Mouse (Mus musculus) testis, postnatal 10 days (tissue): Measurements from ENCODE around the gene Tmeff1.

Source experiments
- DNase-seq: peaks from one replicate; pipeline ENCODE4 v3.0.0; 2021; ENCODE audit warnings: low spot score

The Tmeff1 gene

DNA sequence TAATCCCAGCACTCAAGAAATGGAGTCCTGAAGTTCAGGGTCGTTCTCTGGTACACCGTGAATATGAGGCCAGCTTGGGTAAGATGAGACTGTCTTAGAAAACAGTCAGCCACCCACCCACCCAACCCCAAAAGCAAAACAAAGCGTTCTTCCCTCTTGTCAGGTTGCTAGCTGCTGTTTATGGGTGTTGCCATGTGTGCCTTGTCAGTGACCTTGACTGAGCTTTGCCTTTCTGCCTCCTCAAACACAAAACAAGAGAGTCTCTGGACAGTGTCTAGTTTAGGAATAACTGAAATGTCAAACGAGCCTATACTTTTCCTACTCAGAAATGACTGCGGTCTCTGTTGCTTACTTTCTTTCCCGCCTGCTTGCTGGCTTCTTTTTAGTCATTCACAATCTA, 37.3 kb downstream of the Tmeff1 start:
- DNase-seq, result no peak

DNA sequence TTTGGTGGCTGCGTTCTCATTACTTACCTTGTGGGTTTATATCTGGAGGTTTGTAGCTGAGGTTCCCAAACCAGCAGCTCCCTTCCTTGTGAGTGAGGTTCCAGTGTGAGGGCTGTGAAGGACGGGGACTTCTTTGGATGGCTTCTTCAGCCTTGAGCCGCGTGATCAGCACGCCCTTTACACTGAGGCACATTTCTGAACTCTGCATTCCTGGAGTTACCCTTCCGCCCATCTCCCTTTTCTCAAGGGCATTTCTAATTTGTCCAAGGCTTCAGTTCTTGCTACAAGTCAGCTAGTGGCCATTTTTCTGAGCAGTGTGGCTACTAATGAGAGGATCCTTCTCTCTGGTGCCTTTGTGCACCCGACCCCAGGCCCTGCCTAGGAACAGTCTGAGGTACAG, 38.0 kb downstream of the Tmeff1 start:
- no peak for DNase-seq

DNA sequence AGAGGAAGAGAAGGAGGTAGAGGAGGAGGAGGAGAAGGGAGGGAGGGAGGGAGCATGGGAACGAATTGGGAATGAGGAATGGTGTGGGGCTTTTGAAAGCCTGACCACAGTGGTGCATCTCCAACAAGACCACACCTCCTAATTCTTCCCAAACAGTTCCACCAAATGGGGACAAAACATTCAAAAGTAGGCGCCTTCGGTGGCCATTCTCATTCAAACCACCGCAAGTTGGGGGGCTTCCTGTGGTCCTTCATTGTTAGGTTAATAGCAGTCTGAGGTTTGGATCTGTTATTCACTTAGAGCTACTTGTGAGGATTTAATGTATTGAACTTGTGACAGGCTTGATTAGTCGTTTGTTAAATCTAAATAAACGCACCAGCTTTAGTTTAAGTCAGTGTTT, 40.0 kb downstream of the Tmeff1 start:
- no peak for DNase-seq

DNA sequence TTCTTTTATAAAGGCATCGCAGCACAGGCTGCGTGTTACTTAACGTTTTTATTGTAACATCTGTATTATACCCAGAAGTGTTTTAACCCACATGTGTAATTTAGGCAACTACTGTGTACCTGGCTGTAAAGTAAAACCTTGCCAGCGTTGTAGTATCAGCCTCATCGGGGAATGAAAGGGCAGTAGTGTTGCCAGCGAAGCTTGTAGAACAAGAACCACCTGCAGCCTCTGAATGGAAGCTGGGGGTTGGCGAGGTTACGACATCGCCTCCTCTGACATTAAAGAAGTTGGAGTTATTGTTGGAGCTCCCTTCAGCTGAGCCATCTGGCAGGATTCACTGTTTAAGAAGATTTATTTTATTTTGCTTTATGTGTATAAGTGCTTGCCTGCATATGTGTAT, 40.9 kb downstream of the Tmeff1 start:
- no peak for DNase-seq

DNA sequence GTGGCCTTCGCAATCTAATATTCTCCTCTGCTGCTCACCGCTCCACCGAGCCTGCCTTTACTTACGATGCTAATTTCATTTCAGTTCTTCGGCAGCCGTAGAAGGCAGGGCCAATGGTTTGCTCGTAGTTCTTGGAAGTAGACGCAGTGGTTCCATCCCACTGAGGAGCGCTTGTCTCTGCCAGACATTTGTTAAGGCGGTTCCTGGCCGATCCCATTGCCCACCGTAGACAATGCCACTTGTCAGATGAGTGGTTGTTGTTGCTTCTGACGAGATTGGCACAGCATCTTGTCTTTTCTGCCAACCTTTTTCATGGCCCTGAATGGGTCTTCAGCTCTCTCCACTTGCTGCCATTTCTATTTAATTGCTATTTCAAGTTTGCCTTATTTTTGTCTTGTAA, 44.5 kb downstream of the Tmeff1 start:
- DNase-seq, result no peak

DNA sequence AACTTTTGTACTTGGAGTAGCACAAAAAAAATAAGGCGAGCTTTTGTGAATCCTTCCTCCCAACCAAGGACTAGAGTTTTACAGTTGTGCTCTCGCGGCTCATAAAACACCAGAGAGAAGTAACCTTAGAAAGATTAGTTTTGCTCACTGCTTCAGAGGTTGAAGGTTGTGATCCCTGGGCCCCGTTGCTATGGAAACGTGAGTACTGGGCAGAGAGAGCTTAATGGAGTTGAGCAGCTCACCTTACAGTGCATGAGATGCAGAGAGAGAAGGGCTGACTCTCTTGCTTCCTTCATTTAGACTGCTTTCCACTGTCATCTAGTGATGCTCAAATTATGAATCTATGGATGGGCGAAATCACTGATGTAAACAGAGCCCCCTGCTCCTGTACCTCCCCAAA, 48.6 kb downstream of the Tmeff1 start:
- no peak for DNase-seq

DNA sequence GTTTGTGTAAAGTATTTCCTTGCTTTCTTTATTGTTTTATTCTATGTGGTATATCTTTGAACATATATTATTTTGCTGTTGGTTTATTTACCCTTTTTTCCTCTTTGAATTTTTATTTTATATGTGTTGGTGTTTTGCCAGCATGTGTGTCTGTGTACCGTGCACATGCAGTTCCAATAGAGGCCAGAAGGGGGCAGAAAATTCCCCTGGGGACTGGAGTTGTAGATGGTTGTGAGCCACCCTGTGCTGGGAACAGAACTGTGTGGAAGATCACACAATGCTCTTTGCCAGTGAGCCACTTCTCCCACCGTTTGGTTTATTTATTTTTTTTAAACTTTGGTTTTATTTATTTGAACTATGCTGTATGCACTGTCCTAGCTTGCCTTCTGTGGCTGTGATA, 49.1 kb downstream of the Tmeff1 start:
- no peak for DNase-seq

GRCm38 (mm10) chr4:48636831-48637230, 51.9 kb downstream of the Tmeff1 start:
- DNase-seq, result no peak

DNA sequence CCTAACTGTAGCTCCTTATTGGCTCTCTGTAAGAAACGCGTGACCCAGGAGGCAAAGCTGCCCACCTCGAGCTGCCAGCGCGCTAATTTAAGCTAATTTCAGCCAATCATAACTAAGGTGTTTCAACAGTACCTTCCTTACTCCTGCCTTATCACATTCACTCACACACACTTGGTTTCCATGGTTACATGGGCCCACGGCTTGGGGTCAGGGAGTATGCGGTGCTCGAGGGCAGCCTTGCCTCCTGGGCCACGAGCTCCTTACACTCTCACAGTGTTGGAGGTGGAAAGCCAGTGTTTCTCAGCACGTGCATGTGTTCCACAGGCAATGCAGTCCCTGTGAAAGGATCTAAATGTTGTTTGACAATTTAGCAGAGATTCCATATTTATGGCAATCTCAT, 53.2 kb downstream of the Tmeff1 start:
- DNase-seq, result no peak

GRCm38 (mm10) chr4:48639503-48639902, 54.5 kb downstream of the Tmeff1 start:
- DNase-seq, result no peak

- DNase-seq, result no peak
These were observed 58.8 kb downstream of the Tmeff1 start for GRCm38 (mm10) chr4:48643801-48644200.

- no peak for DNase-seq
These were observed 61.2 kb downstream of the Tmeff1 start for GRCm38 (mm10) chr4:48646143-48646542.

GRCm38 (mm10) chr4:48650617-48651360, 65.8 kb downstream of the Tmeff1 start:
- no peak for DNase-seq

GRCm38 (mm10) chr4:48654118-48654517, 69.1 kb downstream of the Tmeff1 start:
- DNase-seq, result no peak

GRCm38 (mm10) chr4:48656530-48656929, 71.6 kb downstream of the Tmeff1 start:
- no peak for DNase-seq

GRCm38 (mm10) chr4:48660144-48660543, 75.2 kb downstream of the Tmeff1 start:
- no peak for DNase-seq

DNA sequence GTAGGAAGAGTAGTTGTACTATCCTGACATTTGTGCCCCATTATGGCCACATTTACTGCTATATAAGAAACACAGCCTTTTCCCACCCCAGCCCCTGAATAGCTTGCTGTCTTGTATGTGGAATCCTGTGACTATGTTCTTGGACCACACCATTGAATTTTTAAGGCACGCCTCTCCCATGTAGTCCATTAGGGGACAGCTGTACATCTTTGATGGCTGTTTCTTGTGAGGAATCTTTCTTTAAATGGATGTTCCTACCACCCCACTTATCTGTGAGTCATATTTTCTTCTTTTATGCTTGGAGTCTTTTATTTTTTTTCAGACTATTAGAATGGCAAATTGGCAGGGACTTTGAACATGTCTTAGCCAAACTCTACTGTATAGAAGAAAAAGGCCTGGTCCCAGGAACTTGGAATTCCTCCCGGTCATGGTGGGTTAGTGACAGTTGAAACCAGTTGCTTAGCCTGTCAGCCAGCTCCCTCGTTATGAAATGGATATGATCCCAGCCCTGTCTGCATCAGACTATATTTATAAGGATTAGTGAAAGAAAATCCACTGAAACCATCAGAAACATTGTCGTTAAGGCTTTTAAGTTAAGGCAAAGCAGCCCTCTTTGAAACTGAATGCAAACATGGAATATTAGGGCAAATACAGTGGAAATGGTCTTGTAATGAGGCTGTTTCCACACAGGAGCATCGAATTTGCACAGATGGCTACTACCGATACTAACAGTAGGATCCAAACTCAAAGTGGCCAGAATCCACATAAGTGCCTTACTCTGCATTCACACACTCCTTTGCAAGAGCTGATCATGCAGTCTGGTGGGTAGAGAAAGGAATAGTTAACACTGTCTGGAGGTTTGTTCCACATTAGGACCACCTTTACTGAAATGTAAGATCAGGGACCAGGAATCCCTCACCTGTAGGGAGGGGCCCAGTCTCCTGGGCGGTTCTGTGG, 75.9 kb downstream of the Tmeff1 start:
- DNase-seq, result no peak

- no peak for DNase-seq
These were observed 78.3 kb downstream of the Tmeff1 start, which contains the start of gene Cavin4 for GRCm38 (mm10) chr4:48663271-48663670. Gene Cavin4 (plus strand): TSS chr4:48663514.

DNA sequence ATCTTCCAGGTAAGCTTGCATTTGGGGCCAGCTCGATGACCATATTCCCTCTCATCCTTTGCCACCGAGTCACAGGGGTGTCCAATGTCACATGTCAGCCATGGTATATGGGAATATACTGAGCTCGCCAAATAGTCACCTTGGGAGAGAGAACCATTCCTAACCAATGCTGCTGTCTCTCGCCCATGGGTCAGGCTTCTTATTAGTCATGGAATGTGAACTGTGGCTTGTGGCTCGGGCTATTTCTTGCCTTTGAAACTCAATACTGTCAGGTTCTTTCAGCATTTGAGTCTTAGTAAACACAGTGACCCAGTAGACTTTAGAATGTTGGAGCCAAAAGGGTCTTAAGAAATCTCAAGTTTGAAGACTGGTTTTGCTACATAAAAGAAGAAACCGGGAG, 79.0 kb downstream of the Tmeff1 start:
- DNase-seq, result no peak

- DNase-seq, result no peak
These were observed 82.3 kb downstream of the Tmeff1 start for GRCm38 (mm10) chr4:48667279-48667678.

DNA sequence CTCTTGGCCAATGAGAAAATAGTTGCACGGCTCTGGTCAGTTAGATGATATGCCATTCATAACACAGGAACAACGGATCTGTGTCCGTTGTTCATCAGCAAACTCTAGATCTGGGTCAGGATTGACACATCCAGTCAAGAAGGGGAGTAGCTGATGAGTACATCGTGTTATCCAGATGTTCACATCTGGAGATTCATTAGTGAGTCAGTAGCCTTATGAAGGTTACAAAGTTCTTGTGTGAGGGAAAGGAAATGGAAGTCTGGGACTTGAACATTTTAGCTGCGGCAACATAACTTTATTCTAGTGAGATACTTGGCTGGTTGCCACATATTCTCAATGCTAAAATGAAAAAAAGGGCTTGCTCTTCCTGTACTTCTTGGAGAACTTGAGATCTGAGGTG, 87.9 kb downstream of the Tmeff1 start:
- DNase-seq, result no peak

DNA sequence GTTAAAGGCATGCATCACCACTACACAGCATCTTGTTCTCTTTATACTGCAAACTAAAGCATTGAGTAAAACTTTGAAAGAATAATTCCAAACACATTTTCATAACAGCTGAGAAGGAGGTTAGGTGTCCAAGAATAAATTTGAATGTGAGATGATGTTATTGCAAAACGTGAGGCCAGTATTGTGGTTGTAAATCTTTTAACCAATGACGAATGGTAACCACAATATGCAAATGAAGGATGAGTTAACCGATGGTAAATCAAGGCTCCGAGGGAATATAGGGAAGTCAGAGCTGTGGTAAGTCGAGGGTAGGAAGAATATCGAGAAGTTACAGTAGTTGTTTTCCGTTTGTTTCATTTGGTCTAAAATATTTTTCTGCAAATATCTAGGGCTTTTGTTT, 89.4 kb downstream of the Tmeff1 start:
- no peak for DNase-seq

- peak; percentile 50 for DNase-seq
These were observed 91.7 kb downstream of the Tmeff1 start for GRCm38 (mm10) chr4:48676570-48677185.
